Mouse (Mus musculus): Measurements from ENCODE around the gene C130032M10Rik.
A peak's percentile ranks its signal among the peaks of the same experiment; 100 is the strongest.
"Not testable (repeated sequence)": the region's sequence is repeated elsewhere in the genome, so short reads cannot be mapped to it uniquely, and the experiment has no call there.

GRCm38 (mm10) chr9:114520529-114520928 is 5.0 kb downstream of the C130032M10Rik start:
- peak; percentile 81 for TF ChIP-seq ZNF384 (IDR thresholded peaks at IDR 0.05; ENCODE audit: low read depth, low read length)
- not testable (repeated sequence) for TF ChIP-seq MAFK (IDR thresholded peaks at IDR 0.05; ENCODE audit: insufficient read depth, low read depth, low read length); CHD2 (IDR thresholded peaks at IDR 0.05; ENCODE audit: low read depth, low read length); HCFC1 (IDR thresholded peaks at IDR 0.05; ENCODE audit: borderline replicate concordance, insufficient read depth, low read length)

All from ES-E14 (cell line).